Mouse (Mus musculus) forebrain, embryonic 12.5 days (tissue): ENCODE data around the gene Dnah12. TPM values are rescaled to one million over a fixed set of nuclear protein-coding genes. Genes with fewer than 3 reads are reported as not detected.

Source experiments
- ATAC-seq: fragments of 200-750 bp; cut with Nextera tagmentation; 2 replicates; pipeline ENCODE4 v1.8.0; 2017; ENCODE audit warnings: moderate TSS enrichment; ENCODE audit not compliant: low FRiP score
- H3K27ac ChIP-seq: fragments of 300-500 bp; sonication (generic); 2 replicates; pipeline ENCODE4 v1.5.1; 2016; ENCODE audit warnings: mild to moderate bottlenecking
- H3K27me3 ChIP-seq: fragments of 300-500 bp; sonication (generic); 2 replicates; pipeline ENCODE4 v1.6.1; 2016; ENCODE audit warnings: mild to moderate bottlenecking
- H3K36me3 ChIP-seq: fragments of 300-500 bp; sonication (generic); replicated peaks from 2 replicates; pipeline ENCODE4 v1.6.1; 2016; ENCODE audit warnings: mild to moderate bottlenecking
- H3K4me1 ChIP-seq: fragments of 300-500 bp; sonication (generic); 2 replicates; pipeline ENCODE4 v1.6.1; 2016
- H3K4me2 ChIP-seq: fragments of 300-500 bp; sonication (generic); 2 replicates; pipeline ENCODE4 v1.6.1; 2016; ENCODE audit warnings: mild to moderate bottlenecking, moderate library complexity
- H3K4me3 ChIP-seq: fragments of 300-500 bp; sonication (generic); replicated peaks from 2 replicates; pipeline ENCODE4 v1.5.1; 2016; ENCODE audit warnings: mild to moderate bottlenecking
- H3K9ac ChIP-seq: fragments of 300-500 bp; sonication (generic); 2 replicates; pipeline ENCODE4 v1.6.1; 2016; ENCODE audit warnings: mild to moderate bottlenecking
- H3K9me3 ChIP-seq: fragments of 300-500 bp; sonication (generic); 2 replicates; pipeline ENCODE4 v1.6.1; 2016
- WGBS: fragments of 180-500 bp; shearing (Covaris S2); methylation state at CpG from one replicate; pipeline ENCODE4 v1.1.7; 2016; 5-methylcytosine and 5-hydroxymethylcytosine counted together
- polyA plus RNA-seq: library from polyadenylated mRNA; unstranded; fragments of >200 nt; fragmentation: Nextera tagmentation; extraction: Ambion mirVana; gene quantifications from 2 replicates; pipeline ENCODE4 v1.2.1, GENCODE M21; 2016

Gene Dnah12
- polyA plus RNA-seq, 1 experiment from 2014 or later = not detected

GRCm38 (mm10) chr14:26854066-26854465, 161.0 kb downstream of the Dnah12 start:
- H3K9me3 ChIP-seq = 0 out of 2 replicates have a peak, but pooled peaks cover 3% of the 10 kb centered on the region
- no peak overlapping the region for H3K4me3 ChIP-seq
- no peaks in the 10 kb centered on the region for H3K27me3 ChIP-seq
- ATAC-seq = no peak
- H3K27ac ChIP-seq = no peak overlapping the region
- no peaks in the 10 kb centered on the region for H3K4me1 ChIP-seq
- no peak overlapping the region for H3K9ac ChIP-seq
- WGBS = 77% methylated on average over 2 of the region's 2 CpGs
- H3K4me2 ChIP-seq = no peak overlapping the region
- H3K36me3 ChIP-seq = no peaks in the 10 kb centered on the region

- Histone ChIP-seq H3K4me2 (no peak overlapping the region), H3K27me3 (no peaks in the 10 kb centered on the region), H3K4me3 (no peak overlapping the region), H3K9ac (no peak overlapping the region), H3K27ac (no peak overlapping the region), H3K9me3 (no peaks in the 10 kb centered on the region), H3K36me3 (no peaks in the 10 kb centered on the region), H3K4me1 (no peaks in the 10 kb centered on the region)
- ATAC-seq = no peak
- 74% methylated on average over 2 of the region's 2 CpGs for WGBS
Observed at GRCm38 (mm10) chr14:26858364-26858763, 165.3 kb downstream of the Dnah12 start.

- H3K27me3 ChIP-seq = no peaks in the 10 kb centered on the region
- H3K4me1 ChIP-seq = no peaks in the 10 kb centered on the region
- no peak for ATAC-seq
- H3K36me3 ChIP-seq = no peaks in the 10 kb centered on the region
- no peak overlapping the region for H3K4me3 ChIP-seq
- H3K9me3 ChIP-seq = no peaks in the 10 kb centered on the region
- 90% methylated on average over 3 of the region's 3 CpGs for WGBS
- no peak overlapping the region for H3K4me2 ChIP-seq
- H3K9ac ChIP-seq = no peak overlapping the region
- H3K27ac ChIP-seq = no peak overlapping the region
Observed at GRCm38 (mm10) chr14:26859024-26859423, 165.9 kb downstream of the Dnah12 start.

- Histone ChIP-seq H3K4me1 (no peaks in the 10 kb centered on the region), H3K4me2 (no peak overlapping the region), H3K27me3 (no peaks in the 10 kb centered on the region), H3K36me3 (no peaks in the 10 kb centered on the region), H3K9me3 (no peaks in the 10 kb centered on the region), H3K9ac (no peak overlapping the region), H3K27ac (no peak overlapping the region), H3K4me3 (no peak overlapping the region)
- 71% methylated on average over 9 of the region's 9 CpGs for WGBS
- ATAC-seq = no peak
Observed at GRCm38 (mm10) chr14:26867356-26867755, 174.3 kb downstream of the Dnah12 start.

GRCm38 (mm10) chr14:26868299-26868698, 175.2 kb downstream of the Dnah12 start:
- H3K9me3 ChIP-seq = no peaks in the 10 kb centered on the region
- no peak overlapping the region for H3K4me2 ChIP-seq
- no peak for ATAC-seq
- H3K4me3 ChIP-seq = no peak overlapping the region
- 93% methylated on average over 5 of the region's 5 CpGs for WGBS
- no peak overlapping the region for H3K9ac ChIP-seq
- H3K27ac ChIP-seq = no peak overlapping the region
- H3K4me1 ChIP-seq = no peaks in the 10 kb centered on the region
- H3K36me3 ChIP-seq = no peaks in the 10 kb centered on the region
- no peaks in the 10 kb centered on the region for H3K27me3 ChIP-seq

GRCm38 (mm10) chr14:26878756-26879155, 185.7 kb downstream of the Dnah12 start:
- H3K9me3 ChIP-seq = no peaks in the 10 kb centered on the region
- H3K9ac ChIP-seq = no peak overlapping the region
- no peaks in the 10 kb centered on the region for H3K4me1 ChIP-seq
- WGBS = 82% methylated on average over 4 of the region's 4 CpGs
- H3K27me3 ChIP-seq = no peaks in the 10 kb centered on the region
- no peak for ATAC-seq
- no peak overlapping the region for H3K4me3 ChIP-seq
- H3K4me2 ChIP-seq = no peak overlapping the region
- no peaks in the 10 kb centered on the region for H3K36me3 ChIP-seq
- no peak overlapping the region for H3K27ac ChIP-seq

- Histone ChIP-seq H3K27ac (no peak overlapping the region), H3K4me2 (no peak overlapping the region), H3K9me3 (no peaks in the 10 kb centered on the region), H3K27me3 (no peaks in the 10 kb centered on the region), H3K4me1 (no peaks in the 10 kb centered on the region), H3K9ac (no peak overlapping the region), H3K36me3 (no peaks in the 10 kb centered on the region), H3K4me3 (no peak overlapping the region)
- ATAC-seq = no peak
- WGBS = 81% methylated on average over 2 of the region's 2 CpGs
Observed at GRCm38 (mm10) chr14:26879976-26880375, 186.9 kb downstream of the Dnah12 start.

GRCm38 (mm10) chr14:26881700-26882099, 188.6 kb downstream of the Dnah12 start:
- Histone ChIP-seq H3K9ac (no peak overlapping the region), H3K36me3 (no peaks in the 10 kb centered on the region), H3K4me3 (no peak overlapping the region), H3K27ac (no peak overlapping the region), H3K4me2 (no peak overlapping the region), H3K4me1 (no peaks in the 10 kb centered on the region), H3K27me3 (no peaks in the 10 kb centered on the region), H3K9me3 (no peaks in the 10 kb centered on the region)
- no peak for ATAC-seq
- 83% methylated on average over 5 of the region's 5 CpGs for WGBS

GRCm38 (mm10) chr14:26887244-26887643, 194.2 kb downstream of the Dnah12 start:
- Histone ChIP-seq H3K4me1 (no peaks in the 10 kb centered on the region; the same call in 1 of the 2 replicates), H3K9ac (no peak overlapping the region), H3K36me3 (no peaks in the 10 kb centered on the region), H3K4me3 (no peak overlapping the region), H3K4me2 (no peak overlapping the region), H3K9me3 (no peaks in the 10 kb centered on the region), H3K27ac (no peak overlapping the region), H3K27me3 (no peaks in the 10 kb centered on the region)
- WGBS = 60% methylated on average over 3 of the region's 3 CpGs
- no peak for ATAC-seq

GRCm38 (mm10) chr14:26890777-26891176, 197.7 kb downstream of the Dnah12 start:
- 94% methylated on average over 3 of the region's 3 CpGs for WGBS
- Histone ChIP-seq H3K36me3 (no peaks in the 10 kb centered on the region), H3K4me2 (no peak overlapping the region), H3K9me3 (no peaks in the 10 kb centered on the region), H3K27me3 (no peaks in the 10 kb centered on the region), H3K27ac (no peak overlapping the region), H3K4me1 (no peaks in the 10 kb centered on the region; the same call in 1 of the 2 replicates), H3K4me3 (no peak overlapping the region), H3K9ac (no peak overlapping the region)
- ATAC-seq = no peak

GRCm38 (mm10) chr14:26894392-26894791, 201.3 kb downstream of the Dnah12 start, which contains the start of gene Asb14:
Asb14 (plus strand) TSS chr14:26894557.
- no peak within 1 kb of the TSS for H3K4me3 ChIP-seq
- no peaks in the 10 kb centered on the region for H3K27me3 ChIP-seq
- no peaks in the 10 kb centered on the region for H3K36me3 ChIP-seq
- WGBS = 92% methylated on average over 4 of the region's 4 CpGs
- no peaks in the 10 kb centered on the region for H3K9me3 ChIP-seq
- no peak for ATAC-seq
- H3K4me1 ChIP-seq = no peaks in the 10 kb centered on the region
- H3K27ac ChIP-seq = no peak within 1 kb of the TSS
- no peak within 1 kb of the TSS for H3K4me2 ChIP-seq
- H3K9ac ChIP-seq = no peak within 1 kb of the TSS

- Histone ChIP-seq H3K36me3 (no peaks in the 10 kb centered on the region), H3K4me2 (no peak overlapping the region), H3K9me3 (no peaks in the 10 kb centered on the region), H3K4me3 (no peak overlapping the region), H3K27ac (no peak overlapping the region), H3K27me3 (no peaks in the 10 kb centered on the region), H3K9ac (no peak overlapping the region), H3K4me1 (no peaks in the 10 kb centered on the region)
- ATAC-seq = no peak
- 83% methylated on average over 2 of the region's 2 CpGs for WGBS
Observed at GRCm38 (mm10) chr14:26899490-26899889, 206.4 kb downstream of the Dnah12 start.

- H3K4me2 ChIP-seq = no peak overlapping the region
- no peak overlapping the region for H3K9ac ChIP-seq
- H3K27ac ChIP-seq = no peak overlapping the region
- 87% methylated on average over 12 of the region's 12 CpGs for WGBS
- no peaks in the 10 kb centered on the region for H3K27me3 ChIP-seq
- H3K4me3 ChIP-seq = no peak overlapping the region
- no peaks in the 10 kb centered on the region for H3K36me3 ChIP-seq
- no peak for ATAC-seq
- H3K4me1 ChIP-seq = no peaks in the 10 kb centered on the region
- no peaks in the 10 kb centered on the region for H3K9me3 ChIP-seq
Observed at GRCm38 (mm10) chr14:26900893-26901292, 207.8 kb downstream of the Dnah12 start.
